Mouse (Mus musculus): ENCODE measurements around the gene Angel1. TPM values are rescaled to one million over a fixed set of nuclear protein-coding genes. Genes with fewer than 3 reads are reported as not detected.

The Angel1 gene
- total and polyA plus RNA-seq, 2 experiments = 1.1 to 5.2 TPM

GRCm38 (mm10) chr12:86700927-86701310 lies 25.3 kb downstream of the Angel1 start:
- no peak for DNase-seq (ENCODE audit: extremely low read depth, low read depth, low spot score)
- Histone ChIP-seq H3K27me3 (ENCODE audit: control insufficient read depth, insufficient read depth, low read length) (no peaks in the 10 kb centered on the region), H3K4me1 (ENCODE audit: control insufficient read depth, insufficient read depth, low read length) (no peaks in the 10 kb centered on the region), H3K4me3 (ENCODE audit: insufficient read depth, low read depth, low read length) (no peak overlapping the region), H3K36me3 (ENCODE audit: control insufficient read depth, insufficient read depth, low read length) (no peaks in the 10 kb centered on the region), H3K9ac (ENCODE audit: low read depth, low read length) (no peak overlapping the region), H3K27ac (replicated peaks; ENCODE audit: insufficient read depth, low read depth, low read length) (no peak overlapping the region), H3K79me2 (ENCODE audit: control insufficient read depth, insufficient read depth, low read length) (no peaks in the 10 kb centered on the region)
- TF ChIP-seq CTCF (IDR thresholded peaks at IDR 0.05; ENCODE audit: low read depth, low read length) (no peak), POLR2A (IDR thresholded peaks at IDR 0.05; ENCODE audit: extremely low read depth, insufficient read depth, low read length) (no peak)
- WGBS = 87% methylated on average over 4 of the region's 4 CpGs

- WGBS = 52% methylated on average over 19 of the region's 19 CpGs
- no peak overlapping the region for H3K4me3 ChIP-seq (ENCODE audit: insufficient read depth, low read depth, low read length)
- no peak for DNase-seq (ENCODE audit: extremely low read depth, low read depth, low spot score)
- H3K79me2 ChIP-seq (ENCODE audit: control insufficient read depth, insufficient read depth, low read length) = no peaks in the 10 kb centered on the region
- no peak overlapping the region for H3K9ac ChIP-seq (ENCODE audit: low read depth, low read length)
- no peak overlapping the region for H3K27ac ChIP-seq (replicated peaks; ENCODE audit: insufficient read depth, low read depth, low read length)
- H3K27me3 ChIP-seq (ENCODE audit: control insufficient read depth, insufficient read depth, low read length) = no peaks in the 10 kb centered on the region
- H3K36me3 ChIP-seq (ENCODE audit: control insufficient read depth, insufficient read depth, low read length) = no peaks in the 10 kb centered on the region
- no peaks in the 10 kb centered on the region for H3K4me1 ChIP-seq (ENCODE audit: control insufficient read depth, insufficient read depth, low read length)
- TF ChIP-seq POLR2A (IDR thresholded peaks at IDR 0.05; ENCODE audit: extremely low read depth, insufficient read depth, low read length) (no peak), CTCF (IDR thresholded peaks at IDR 0.05; ENCODE audit: low read depth, low read length) (no peak)
Measured at GRCm38 (mm10) chr12:86699965-86700926, 26.0 kb downstream of the Angel1 start.

GRCm38 (mm10) chr12:86698537-86698936 lies 27.7 kb downstream of the Angel1 start:
- H3K4me1 ChIP-seq (ENCODE audit: control insufficient read depth, insufficient read depth, low read length) = no peaks in the 10 kb centered on the region
- H3K9ac ChIP-seq (ENCODE audit: low read depth, low read length) = no peak overlapping the region
- DNase-seq (ENCODE audit: extremely low read depth, low read depth, low spot score) = no peak
- no peak for TF ChIP-seq CTCF (IDR thresholded peaks at IDR 0.05; ENCODE audit: low read depth, low read length)
- no peak for TF ChIP-seq POLR2A (IDR thresholded peaks at IDR 0.05; ENCODE audit: extremely low read depth, insufficient read depth, low read length)
- no peak overlapping the region for H3K4me3 ChIP-seq (ENCODE audit: insufficient read depth, low read depth, low read length)
- H3K36me3 ChIP-seq (ENCODE audit: control insufficient read depth, insufficient read depth, low read length) = no peaks in the 10 kb centered on the region
- no peak overlapping the region for H3K27ac ChIP-seq (replicated peaks; ENCODE audit: insufficient read depth, low read depth, low read length)
- no peaks in the 10 kb centered on the region for H3K27me3 ChIP-seq (ENCODE audit: control insufficient read depth, insufficient read depth, low read length)
- H3K79me2 ChIP-seq (ENCODE audit: control insufficient read depth, insufficient read depth, low read length) = no peaks in the 10 kb centered on the region

DNA sequence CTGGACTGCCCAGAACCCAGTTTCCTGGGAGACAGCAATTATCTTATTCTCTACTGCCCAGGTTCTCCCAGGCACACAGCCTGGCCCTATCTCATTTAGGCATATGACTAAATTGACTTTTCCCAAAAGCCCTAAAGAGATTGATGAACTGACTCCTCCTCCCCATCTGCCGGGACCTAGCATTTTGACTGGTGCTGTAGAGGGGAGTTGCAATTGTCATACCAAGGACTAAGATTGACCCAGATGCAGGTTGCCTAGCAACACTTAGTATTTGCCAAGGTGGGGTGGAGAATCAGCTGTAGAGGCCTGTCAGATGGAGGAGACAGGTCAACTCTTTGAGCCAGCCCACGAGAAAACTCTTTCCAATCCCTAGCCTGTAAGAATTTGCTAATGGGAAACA lies 28.3 kb downstream of the Angel1 start:
- DNase-seq (ENCODE audit: extremely low read depth, low read depth, low spot score) = no peak
- no peak overlapping the region for H3K4me3 ChIP-seq (ENCODE audit: insufficient read depth, low read depth, low read length)
- TF ChIP-seq POLR2A (IDR thresholded peaks at IDR 0.05; ENCODE audit: extremely low read depth, insufficient read depth, low read length) (no peak), CTCF (IDR thresholded peaks at IDR 0.05; ENCODE audit: low read depth, low read length) (no peak)
- H3K4me1 ChIP-seq (ENCODE audit: control insufficient read depth, insufficient read depth, low read length) = no peaks in the 10 kb centered on the region
- no peaks in the 10 kb centered on the region for H3K36me3 ChIP-seq (ENCODE audit: control insufficient read depth, insufficient read depth, low read length)
- H3K27me3 ChIP-seq (ENCODE audit: control insufficient read depth, insufficient read depth, low read length) = no peaks in the 10 kb centered on the region
- no peak overlapping the region for H3K27ac ChIP-seq (replicated peaks; ENCODE audit: insufficient read depth, low read depth, low read length)
- no peaks in the 10 kb centered on the region for H3K79me2 ChIP-seq (ENCODE audit: control insufficient read depth, insufficient read depth, low read length)
- WGBS = 69% methylated on average over 2 of the region's 2 CpGs
- no peak overlapping the region for H3K9ac ChIP-seq (ENCODE audit: low read depth, low read length)

DNA sequence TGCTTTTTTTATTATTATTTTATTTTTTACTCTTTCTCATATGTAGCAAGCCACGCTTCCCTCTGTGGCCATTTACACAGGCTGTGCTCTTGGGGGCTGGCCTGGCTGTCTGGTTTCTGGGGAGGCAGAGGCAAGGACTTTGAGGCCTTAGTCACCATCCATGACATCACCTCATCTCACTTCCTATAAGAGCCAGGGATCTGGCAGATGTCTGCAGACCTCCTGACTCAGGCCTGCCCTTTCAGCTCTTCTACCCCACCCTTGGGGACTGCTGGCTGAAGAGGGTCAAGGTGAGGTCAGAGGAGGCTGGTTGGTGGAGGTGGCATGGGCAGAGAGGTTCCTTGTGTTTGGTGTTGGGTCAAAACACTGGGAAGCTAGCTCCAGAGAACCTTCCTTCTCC lies 31.8 kb downstream of the Angel1 start:
- H3K9ac ChIP-seq (ENCODE audit: low read depth, low read length) = no peak overlapping the region
- H3K79me2 ChIP-seq (ENCODE audit: control insufficient read depth, insufficient read depth, low read length) = no peaks in the 10 kb centered on the region
- DNase-seq (ENCODE audit: extremely low read depth, low read depth, low spot score) = no peak
- H3K4me1 ChIP-seq (ENCODE audit: control insufficient read depth, insufficient read depth, low read length) = no peaks in the 10 kb centered on the region
- H3K27ac ChIP-seq (replicated peaks; ENCODE audit: insufficient read depth, low read depth, low read length) = no peak overlapping the region
- no peaks in the 10 kb centered on the region for H3K36me3 ChIP-seq (ENCODE audit: control insufficient read depth, insufficient read depth, low read length)
- TF ChIP-seq CTCF (IDR thresholded peaks at IDR 0.05; ENCODE audit: low read depth, low read length) = no peak
- no peak for TF ChIP-seq POLR2A (IDR thresholded peaks at IDR 0.05; ENCODE audit: extremely low read depth, insufficient read depth, low read length)
- no peak overlapping the region for H3K4me3 ChIP-seq (ENCODE audit: insufficient read depth, low read depth, low read length)
- 78% methylated on average over 1 of the region's 1 CpGs for WGBS
- H3K27me3 ChIP-seq (ENCODE audit: control insufficient read depth, insufficient read depth, low read length) = no peaks in the 10 kb centered on the region

DNA sequence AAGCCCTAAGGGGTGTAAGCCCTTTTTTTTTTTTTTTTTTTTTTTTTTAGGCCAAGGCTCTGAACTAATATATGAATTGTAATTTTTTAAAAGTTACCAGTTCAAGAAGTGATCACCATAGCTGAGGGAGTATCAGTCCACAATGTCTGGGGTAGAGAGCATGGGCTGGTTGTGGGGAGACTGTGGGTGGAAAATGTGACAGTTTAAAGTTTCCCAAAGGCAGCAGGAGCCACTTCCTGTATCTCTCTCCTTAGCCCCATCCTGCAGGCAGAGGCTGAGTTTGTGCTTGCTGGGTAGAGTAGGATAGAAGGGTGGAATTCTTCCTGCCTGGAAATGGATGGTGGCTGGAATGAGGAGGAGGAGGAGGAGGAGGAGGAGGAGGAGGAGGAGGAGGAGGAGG lies 32.9 kb downstream of the Angel1 start:
- Histone ChIP-seq H3K4me3 (ENCODE audit: insufficient read depth, low read depth, low read length) (no peak overlapping the region), H3K36me3 (ENCODE audit: control insufficient read depth, insufficient read depth, low read length) (no peaks in the 10 kb centered on the region), H3K27ac (replicated peaks; ENCODE audit: insufficient read depth, low read depth, low read length) (no peak overlapping the region), H3K4me1 (ENCODE audit: control insufficient read depth, insufficient read depth, low read length) (no peaks in the 10 kb centered on the region), H3K79me2 (ENCODE audit: control insufficient read depth, insufficient read depth, low read length) (no peaks in the 10 kb centered on the region), H3K9ac (ENCODE audit: low read depth, low read length) (no peak overlapping the region), H3K27me3 (ENCODE audit: control insufficient read depth, insufficient read depth, low read length) (no peaks in the 10 kb centered on the region)
- no peak for TF ChIP-seq POLR2A (IDR thresholded peaks at IDR 0.05; ENCODE audit: extremely low read depth, insufficient read depth, low read length)
- TF ChIP-seq CTCF (IDR thresholded peaks at IDR 0.05; ENCODE audit: low read depth, low read length) = no peak
- DNase-seq (ENCODE audit: extremely low read depth, low read depth, low spot score) = no peak

Data from liver, adult 2 months (tissue).